Mouse (Mus musculus) liver, embryonic 14.5 days (tissue): ENCODE measurements around the gene Olfr1126.

Experiments used
- CTCF ChIP-seq: IDR thresholded peaks from 2 replicates; pipeline ENCODE4 v1.5.1; 2016; ENCODE audit warnings: antibody characterized with exemption, low read depth, control low read depth
- EP300 ChIP-seq: IDR thresholded peaks from 2 replicates; pipeline ENCODE4 v1.6.1; 2016; ENCODE audit warnings: antibody characterized with exemption, low read depth

- no peak for TF ChIP-seq CTCF
- TF ChIP-seq EP300, result no peak
These were observed 27.4 kb downstream of the Olfr1126 start for GRCm38 (mm10) chr2:87481158-87481557.
